In genomic region chr11:97684063-97684680, GRCm38 (mm10) we compare ENCODE assay signal across 11 mouse cellular contexts. TPM values are rescaled to one million over a fixed set of nuclear protein-coding genes. Genes with fewer than 3 reads are reported as not detected.
DNase-seq lines count a peak whose midpoint lies in the region; ATAC-seq and TF ChIP-seq lines count a peak whose summit lies in the region.
"Had no signal": no experiment of that assay in that cellular context is flagged by ENCODE, and none has a peak within 500 bp of the region (broad histone marks: within the 10 kb centered on the region; RNA-seq: fewer than 3 reads in every experiment).

No protein-coding gene starts in this region.

- H3K27me3 ChIP-seq in heart, postnatal 0 days (ENCODE audit: control insufficient read depth, insufficient read depth, low read length): no peaks in the 10 kb centered on the region
- no peaks in the 10 kb centered on the region for H3K27me3 ChIP-seq in embryonic facial prominence, embryonic 15.5 days
- H3K27me3 ChIP-seq: limb, embryonic 15.5 days; Patski had no signal

- peaks cover 33% of the 10 kb centered on the region for H3K36me3 ChIP-seq in heart, postnatal 0 days (replicated peaks; ENCODE audit: control insufficient read depth, insufficient read depth, low read length)
- H3K36me3 ChIP-seq in embryonic facial prominence, embryonic 15.5 days: peaks cover 39% of the 10 kb centered on the region

- H3K4me1 ChIP-seq in heart, postnatal 0 days (ENCODE audit: control insufficient read depth, insufficient read depth): peaks cover 10% of the 10 kb centered on the region; the same call in 1 of the 2 replicates
- peaks cover 22% of the 10 kb centered on the region for H3K4me1 ChIP-seq in embryonic facial prominence, embryonic 15.5 days

- WGBS in heart, postnatal 0 days: 77% methylated on average over 6 of the region's 6 CpGs
- WGBS in embryonic facial prominence, embryonic 15.5 days: 81% methylated on average over 6 of the region's 6 CpGs

- DNase-seq in heart, postnatal 0 days (ENCODE audit: low spot score): no peak
- DNase-seq in heart, postnatal 25 days (ENCODE audit: low spot score): no peak
- DNase-seq in spleen, postnatal 36 days (ENCODE audit: low spot score in 2 of 2): peak; percentile 86 to 88
- DNase-seq in urinary bladder, postnatal 25 days (ENCODE audit: low spot score): no peak
- no peak for DNase-seq in embryo, embryonic 10 days (ENCODE audit: low spot score)
- DNase-seq in ovary, postnatal 36 days (ENCODE audit: low spot score): no peak

- ATAC-seq in heart, postnatal 0 days (ENCODE audit: insufficient read depth, low read depth): no peak
- peak; percentile 85 for ATAC-seq in CD4-positive, CD25-positive, alpha-beta regulatory T cell, adult 4 months
- ATAC-seq in embryonic facial prominence, embryonic 15.5 days (ENCODE audit: insufficient number of reproducible peaks, low FRiP score, low TSS enrichment, low read depth): no peak
- ATAC-seq: Patski had no signal

- intact Hi-C loops in heart, postnatal 25 days (cut with DNase I): loop anchor here (2.0 kb wide), 1 partner anchor 19 kb away; no protein-coding TSS in a partner anchor

- H3K27ac ChIP-seq in heart, postnatal 0 days (ENCODE audit: low read depth): 0 out of 2 replicates have a peak overlapping the region, but pooled peaks have one; percentile 56
- no peak overlapping the region for H3K27ac ChIP-seq in embryonic facial prominence, embryonic 15.5 days (replicated peaks)
- H3K27ac ChIP-seq: limb, embryonic 15.5 days had no signal

- no peak overlapping the region for H3K4me2 ChIP-seq in heart, postnatal 0 days (ENCODE audit: low read depth, low read length)
- H3K4me2 ChIP-seq in embryonic facial prominence, embryonic 15.5 days (replicated peaks): no peak overlapping the region
- H3K4me2 ChIP-seq: limb, embryonic 15.5 days had no signal

- no peak overlapping the region for H3K4me3 ChIP-seq in heart, postnatal 0 days (ENCODE audit: low read depth, low read length)
- H3K4me3 ChIP-seq in embryonic facial prominence, embryonic 15.5 days (replicated peaks): no peak overlapping the region
- H3K4me3 ChIP-seq: limb, embryonic 15.5 days; myocyte had no signal

- TF ChIP-seq EP300 in heart, postnatal 0 days (IDR thresholded peaks at IDR 0.05; ENCODE audit: low read depth): no peak

- no peaks in the 10 kb centered on the region for H3K9me3 ChIP-seq in heart, postnatal 0 days (replicated peaks; ENCODE audit: control insufficient read depth, low read length)
- H3K9me3 ChIP-seq in embryonic facial prominence, embryonic 15.5 days (replicated peaks): no peaks in the 10 kb centered on the region
- H3K9me3 ChIP-seq: limb, embryonic 15.5 days had no signal

- no peak for TF ChIP-seq CTCF in heart, postnatal 0 days (IDR thresholded peaks at IDR 0.05; ENCODE audit: low read depth)

- H3K9ac ChIP-seq in heart, postnatal 0 days (replicated peaks; ENCODE audit: low read depth, low read length): no peak overlapping the region
- 0 out of 2 replicates have a peak overlapping the region, but pooled peaks have one; percentile 2 for H3K9ac ChIP-seq in embryonic facial prominence, embryonic 15.5 days
- H3K9ac ChIP-seq: limb, embryonic 15.5 days had no signal

RNA-seq across cellular contexts. Expression of gene Cisd3, which starts 1.5 kb away (rescaled TPM):
- 46.1 and 50.8 TPM in 2 replicates for total RNA-seq in heart, postnatal 0 days (2014; rRNA removed; ENCODE audit: low replicate concordance)
- polyA plus RNA-seq in heart, postnatal 0 days (2015; fragmentation: Nextera tagmentation; extraction: Ambion mirVana): 125 and 135 TPM in 2 replicates
- total RNA-seq in heart, postnatal 25 days (2021): 100 to 1,000 TPM; 145 to 155 TPM
- polyA plus RNA-seq in CD4-positive, CD25-positive, alpha-beta regulatory T cell, adult 4 months (2017; shearing (Covaris generic)): 10 to 100 TPM; 63.5 to 80.3 TPM
- 30.7 and 32.7 TPM in 2 replicates for polyA plus RNA-seq in embryonic facial prominence, embryonic 15.5 days (2015; fragmentation: Nextera tagmentation; extraction: Ambion mirVana)

RNA-seq across cellular contexts. Expression of gene Pcgf2, which starts 16.1 kb away (rescaled TPM):
- 1.1 and 3.6 TPM in 2 replicates for total RNA-seq in heart, postnatal 0 days (2014; rRNA removed; ENCODE audit: low replicate concordance)
- polyA plus RNA-seq in heart, postnatal 0 days (2015; fragmentation: Nextera tagmentation; extraction: Ambion mirVana): 6.0 and 7.1 TPM in 2 replicates
- 1 to 10 TPM; 6.2 to 6.4 TPM for total RNA-seq in heart, postnatal 25 days (2021)
- polyA plus RNA-seq in CD4-positive, CD25-positive, alpha-beta regulatory T cell, adult 4 months (2017; shearing (Covaris generic)): 1 to 10 TPM; 2.9 to 4.6 TPM
- polyA plus RNA-seq in embryonic facial prominence, embryonic 15.5 days (2015; fragmentation: Nextera tagmentation; extraction: Ambion mirVana): 12.0 and 12.6 TPM in 2 replicates

RNA-seq across cellular contexts. Expression of gene Psmb3, which starts 19.0 kb away (rescaled TPM):
- 486 and 592 TPM in 2 replicates for total RNA-seq in heart, postnatal 0 days (2014; rRNA removed; ENCODE audit: low replicate concordance)
- 495 and 503 TPM in 2 replicates for polyA plus RNA-seq in heart, postnatal 0 days (2015; fragmentation: Nextera tagmentation; extraction: Ambion mirVana)
- 100 to 1,000 TPM; 150 to 151 TPM for total RNA-seq in heart, postnatal 25 days (2021)
- 100 to 1,000 TPM; 453 to 558 TPM for polyA plus RNA-seq in CD4-positive, CD25-positive, alpha-beta regulatory T cell, adult 4 months (2017; shearing (Covaris generic))
- 440 and 475 TPM in 2 replicates for polyA plus RNA-seq in embryonic facial prominence, embryonic 15.5 days (2015; fragmentation: Nextera tagmentation; extraction: Ambion mirVana)

RNA-seq across cellular contexts. Expression of gene Mllt6, which starts 21.0 kb away (rescaled TPM):
- 45.2 and 46.1 TPM in 2 replicates for total RNA-seq in heart, postnatal 0 days (2014; rRNA removed; ENCODE audit: low replicate concordance)
- 1.6 and 1.7 TPM in 2 replicates for polyA plus RNA-seq in heart, postnatal 0 days (2015; fragmentation: Nextera tagmentation; extraction: Ambion mirVana)
- 10 to 100 TPM; 59.8 to 63.3 TPM for total RNA-seq in heart, postnatal 25 days (2021)
- polyA plus RNA-seq in CD4-positive, CD25-positive, alpha-beta regulatory T cell, adult 4 months (2017; shearing (Covaris generic)): 10 to 100 TPM in 1 of 2 experiments, 1 to 10 TPM in 1; 8.0 to 14.1 TPM
- polyA plus RNA-seq in embryonic facial prominence, embryonic 15.5 days (2015; fragmentation: Nextera tagmentation; extraction: Ambion mirVana): 2.6 and 3.2 TPM in 2 replicates

RNA-seq across cellular contexts. Expression of gene Epop, which starts 54.7 kb away (rescaled TPM):
- 3.6 and 6.0 TPM in 2 replicates for total RNA-seq in heart, postnatal 0 days (2014; rRNA removed; ENCODE audit: low replicate concordance)
- polyA plus RNA-seq in heart, postnatal 0 days (2015; fragmentation: Nextera tagmentation; extraction: Ambion mirVana): 0.15 and 0.32 TPM in 2 replicates
- 1 to 10 TPM in 1 of 2 experiments, under 1 TPM in 1; 0.94 to 1.5 TPM for total RNA-seq in heart, postnatal 25 days (2021)
- polyA plus RNA-seq in CD4-positive, CD25-positive, alpha-beta regulatory T cell, adult 4 months (2017; shearing (Covaris generic)): under 1 TPM; 0.43 to 0.78 TPM
- 3.7 and 4.3 TPM in 2 replicates for polyA plus RNA-seq in embryonic facial prominence, embryonic 15.5 days (2015; fragmentation: Nextera tagmentation; extraction: Ambion mirVana)

Comparison
In these comparisons a context has a peak if more than half of its experiments do, and no peak if none do; other contexts are left out.
1. DNase-seq: peak in spleen, postnatal 36 days (2 of 2); none in heart, postnatal 0 days (single experiment), heart, postnatal 25 days (single experiment), urinary bladder, postnatal 25 days (single experiment), embryo, embryonic 10 days (single experiment) and ovary, postnatal 36 days (single experiment).